Mouse (Mus musculus) hematopoietic stem cell, adult 5-6 weeks (primary cell): ENCODE results near the gene Myh14. TPM values are rescaled to one million over a fixed set of nuclear protein-coding genes. Genes with fewer than 3 reads are reported as not detected.

Experiments
- ATAC-seq, 2 experiments: fragments of 125-278 bp in 1 of 2; replicated peaks in 1 of 2; 2 replicates each; pipeline ENCODE4 v1.8.0; 2016 to 2017; ENCODE audit warnings: inconsistent platforms in 2 of 2, mild to moderate bottlenecking in 2 of 2, moderate number of reproducible peaks in 2 of 2, low read depth in 1 of 2, moderate TSS enrichment in 1 of 2; ENCODE audit not compliant: low FRiP score in 2 of 2, poor library complexity in 2 of 2, severe bottlenecking in 2 of 2, insufficient read depth in 1 of 2, low TSS enrichment in 1 of 2
- total RNA-seq: library from RNA; stranded (forward); fragments of 172-1452, 232-1000 nt; gene quantifications from 2 replicates; pipeline ENCODE4 v1.2.3, GENCODE M21; 2017

Myh14 gene
- total RNA-seq, 1 experiment from 2014 or later: 0.10 TPM

GRCm38 (mm10) chr7:44676611-44677010 lies 6.0 kb upstream of the Myh14 start:
- ATAC-seq: no peak

- ATAC-seq: no peak
Measured at GRCm38 (mm10) chr7:44676126-44676525, 5.5 kb upstream of the Myh14 start.

- ATAC-seq: no peak
Measured at GRCm38 (mm10) chr7:44675171-44675570, 4.5 kb upstream of the Myh14 start.

GRCm38 (mm10) chr7:44674511-44674910 lies 3.9 kb upstream of the Myh14 start:
- no peak for ATAC-seq

- no peak for ATAC-seq
Measured at GRCm38 (mm10) chr7:44672193-44672592, 1.6 kb upstream of the Myh14 start.

- no peak for ATAC-seq
Measured at GRCm38 (mm10) chr7:44669103-44669502, 1.5 kb downstream of the Myh14 start.

- no peak for ATAC-seq
Measured at GRCm38 (mm10) chr7:44667996-44668738, 2.5 kb downstream of the Myh14 start.

GRCm38 (mm10) chr7:44666462-44666861 lies 4.2 kb downstream of the Myh14 start:
- ATAC-seq: no peak

GRCm38 (mm10) chr7:44664731-44665130 lies 5.9 kb downstream of the Myh14 start:
- no peak for ATAC-seq

GRCm38 (mm10) chr7:44663546-44663945 lies 7.1 kb downstream of the Myh14 start:
- ATAC-seq: no peak

GRCm38 (mm10) chr7:44662569-44662968 lies 8.1 kb downstream of the Myh14 start:
- ATAC-seq: no peak

- no peak for ATAC-seq
Measured at GRCm38 (mm10) chr7:44662168-44662567, 8.5 kb downstream of the Myh14 start.

GRCm38 (mm10) chr7:44661219-44661618 lies 9.4 kb downstream of the Myh14 start:
- no peak for ATAC-seq

GRCm38 (mm10) chr7:44655504-44655903 lies 15.1 kb downstream of the Myh14 start:
- peak; percentile 42 to 64; a peak in 1 of 4 replicates for ATAC-seq

GRCm38 (mm10) chr7:44653773-44654172 lies 16.9 kb downstream of the Myh14 start:
- no peak; a peak in 1 of 4 replicates for ATAC-seq

- no peak for ATAC-seq
Measured at GRCm38 (mm10) chr7:44651416-44651815, 19.2 kb downstream of the Myh14 start.

- ATAC-seq: peak; percentile 51 to 65
Measured at GRCm38 (mm10) chr7:44649990-44650389, 20.7 kb downstream of the Myh14 start.

GRCm38 (mm10) chr7:44649094-44649610 lies 21.5 kb downstream of the Myh14 start:
- no peak for ATAC-seq

- no peak for ATAC-seq
Measured at GRCm38 (mm10) chr7:44647729-44648128, 22.9 kb downstream of the Myh14 start.
